Mouse (Mus musculus): ENCODE measurements at regions not wholly inside any gene's neighbourhood (a gene's known extent, or its start where the extent isn't known, plus 50 kb on each side); places are given as distances from the start of the nearest gene placed in this dataset.

DNA sequence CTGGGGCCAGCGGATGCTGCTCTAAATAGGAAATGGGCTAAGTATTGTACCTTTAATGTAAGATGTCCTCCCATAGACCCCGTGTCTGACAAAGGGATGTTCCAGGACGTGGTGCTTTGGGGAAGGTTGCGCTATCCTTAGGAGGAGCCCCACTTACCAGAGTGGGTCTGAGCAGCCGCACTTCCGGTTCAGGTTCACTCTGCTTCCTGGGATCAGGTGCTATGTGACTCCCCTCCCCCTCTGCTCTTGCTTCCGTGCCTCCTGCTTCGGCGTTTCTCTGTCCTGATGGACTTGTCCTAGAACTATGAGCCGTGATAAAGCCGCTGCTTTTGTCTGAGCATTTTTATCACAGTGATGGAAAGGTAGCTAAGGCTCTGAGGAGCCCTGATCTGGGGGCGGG lies 57.4 kb upstream of the Hs6st1 start:
- Histone ChIP-seq H3K27me3 (ENCODE audit: control insufficient read depth) (no peaks in the 10 kb centered on the region), H3K36me3 (ENCODE audit: control insufficient read depth) (no peaks in the 10 kb centered on the region), H3K4me1 (ENCODE audit: control insufficient read depth) (no peaks in the 10 kb centered on the region), H3K9me3 (ENCODE audit: control insufficient read depth, low read length) (0 out of 2 replicates have a peak, but pooled peaks cover 2% of the 10 kb centered on the region), H3K4me3 (replicated peaks) (no peak overlapping the region)
- no peak for TF ChIP-seq TAL1 (IDR thresholded peaks at IDR 0.05; ENCODE audit: low read length)
- no peak for TF ChIP-seq GATA1 (IDR thresholded peaks at IDR 0.05; ENCODE audit: low read length)

DNA sequence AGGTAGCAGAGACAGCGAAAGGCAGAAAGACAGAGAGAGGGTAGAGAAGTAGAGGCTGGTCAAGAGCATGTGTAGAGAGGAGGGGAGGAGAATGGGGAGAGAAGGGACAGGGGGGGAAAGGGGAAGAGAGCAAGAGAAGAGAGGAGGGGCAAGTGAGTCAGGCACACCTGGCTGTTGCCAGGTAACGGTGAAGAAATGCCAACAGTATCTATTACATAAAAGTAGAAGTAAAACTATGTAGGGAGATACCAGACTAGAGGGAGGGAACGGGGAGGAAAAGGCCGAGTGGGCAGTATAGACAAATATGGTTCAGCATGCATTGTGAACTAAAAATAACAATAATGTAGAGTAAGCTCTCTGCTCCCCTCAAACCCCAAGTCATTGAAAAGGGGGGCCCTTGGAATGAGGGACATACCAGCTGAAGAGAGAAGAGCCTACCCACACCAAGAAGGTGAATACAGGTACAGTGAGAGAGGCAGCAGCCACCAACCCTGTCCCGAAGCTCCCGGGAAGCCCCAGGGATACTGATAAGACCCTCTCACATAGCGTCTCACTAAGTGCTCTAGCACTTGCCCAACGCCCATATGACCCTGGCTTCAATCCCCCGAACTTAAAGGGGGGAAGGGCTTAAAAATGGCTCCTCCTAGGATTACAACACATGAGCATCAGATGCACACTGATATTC lies 56.0 kb upstream of the Hs6st1 start:
- 0 out of 2 replicates have a peak, but pooled peaks cover 2% of the 10 kb centered on the region for H3K9me3 ChIP-seq (ENCODE audit: control insufficient read depth, low read length)
- no peaks in the 10 kb centered on the region for H3K4me1 ChIP-seq (ENCODE audit: control insufficient read depth)
- no peaks in the 10 kb centered on the region for H3K27me3 ChIP-seq (ENCODE audit: control insufficient read depth)
- H3K4me3 ChIP-seq (replicated peaks): no peak overlapping the region
- H3K36me3 ChIP-seq (ENCODE audit: control insufficient read depth): no peaks in the 10 kb centered on the region
- no peak for TF ChIP-seq GATA1 (IDR thresholded peaks at IDR 0.05; ENCODE audit: low read length)
- no peak for TF ChIP-seq TAL1 (IDR thresholded peaks at IDR 0.05; ENCODE audit: low read length)

DNA sequence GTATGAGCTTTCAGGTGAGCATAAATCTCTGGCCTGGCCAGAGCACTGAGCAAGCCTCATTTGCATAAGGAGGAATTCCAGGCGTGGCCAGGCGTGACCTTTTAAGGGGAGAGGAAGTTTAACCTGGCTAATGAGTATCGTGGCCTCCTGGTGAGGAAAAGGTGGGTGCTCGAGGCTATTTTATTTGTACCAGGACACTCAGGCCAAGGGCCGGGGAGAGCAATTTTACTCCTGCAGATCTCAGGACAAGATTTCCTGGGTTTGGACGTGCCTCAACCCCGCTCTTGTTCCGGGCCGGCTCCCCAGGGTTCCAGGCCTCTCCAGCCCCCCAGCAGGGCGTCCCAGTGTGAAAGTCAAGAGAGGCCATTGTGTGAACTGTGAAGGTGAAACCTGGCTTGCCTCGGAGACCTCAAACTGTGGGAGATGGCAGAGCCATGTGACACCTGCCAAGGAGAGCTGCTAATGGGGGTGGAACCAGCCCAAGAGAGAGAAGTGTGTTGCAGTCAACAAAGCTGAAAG lies 54.3 kb upstream of the Hs6st1 start:
- no peak for TF ChIP-seq GATA1 (IDR thresholded peaks at IDR 0.05; ENCODE audit: low read length)
- no peak for TF ChIP-seq TAL1 (IDR thresholded peaks at IDR 0.05; ENCODE audit: low read length)
- Histone ChIP-seq H3K9me3 (ENCODE audit: control insufficient read depth, low read length) (0 out of 2 replicates have a peak, but pooled peaks cover 2% of the 10 kb centered on the region), H3K27me3 (ENCODE audit: control insufficient read depth) (no peaks in the 10 kb centered on the region), H3K4me1 (ENCODE audit: control insufficient read depth) (no peaks in the 10 kb centered on the region), H3K4me3 (replicated peaks) (no peak overlapping the region), H3K36me3 (ENCODE audit: control insufficient read depth) (no peaks in the 10 kb centered on the region)

DNA sequence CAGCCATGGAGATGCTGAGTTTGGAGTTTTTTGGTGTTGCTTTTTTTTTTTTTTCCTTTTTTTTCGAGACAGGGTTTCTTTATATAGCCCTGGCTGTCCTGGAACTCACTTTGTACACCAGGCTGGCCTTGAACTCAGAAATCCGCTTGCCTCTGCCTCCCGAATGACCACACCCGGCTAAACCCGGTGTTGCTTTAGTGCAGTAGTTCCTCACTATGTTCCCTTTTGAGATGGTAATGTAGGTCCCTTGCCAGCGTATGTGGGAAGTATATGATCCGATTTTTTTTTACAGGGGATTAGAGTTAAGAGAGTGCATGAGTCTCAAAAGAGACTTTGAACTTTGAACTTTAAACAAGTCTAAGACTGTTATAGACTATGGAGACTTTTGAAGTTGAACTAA lies 53.8 kb upstream of the Hs6st1 start:
- Histone ChIP-seq H3K4me1 (ENCODE audit: control insufficient read depth) (no peaks in the 10 kb centered on the region), H3K27me3 (ENCODE audit: control insufficient read depth) (no peaks in the 10 kb centered on the region), H3K4me3 (replicated peaks) (no peak overlapping the region), H3K36me3 (ENCODE audit: control insufficient read depth) (no peaks in the 10 kb centered on the region), H3K9me3 (ENCODE audit: control insufficient read depth, low read length) (peaks cover 5% of the 10 kb centered on the region; the same call in 1 of the 2 replicates)
- TF ChIP-seq TAL1 (IDR thresholded peaks at IDR 0.05; ENCODE audit: low read length) (no peak), GATA1 (IDR thresholded peaks at IDR 0.05; ENCODE audit: low read length) (no peak)

DNA sequence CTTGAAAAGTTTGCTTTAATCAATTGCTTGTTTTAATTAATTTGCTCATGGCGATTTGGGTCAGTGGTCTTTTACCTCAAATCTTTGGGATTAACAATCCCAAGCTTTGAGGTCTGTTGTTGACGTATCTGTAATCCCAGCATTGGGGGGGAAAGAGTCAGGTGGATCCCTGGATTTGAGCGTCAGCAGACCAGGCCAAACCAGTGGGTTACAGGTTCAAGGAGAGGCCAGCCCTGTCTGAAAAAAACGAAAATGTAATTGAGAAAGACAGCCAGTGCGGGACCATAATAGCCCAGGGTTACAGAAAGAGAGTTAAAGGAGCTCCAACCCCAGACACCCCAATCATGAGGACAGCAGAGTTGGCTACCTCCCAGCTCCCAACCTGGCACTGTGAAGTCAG lies 53.0 kb upstream of the Hs6st1 start:
- Histone ChIP-seq H3K4me1 (ENCODE audit: control insufficient read depth) (no peaks in the 10 kb centered on the region), H3K9me3 (ENCODE audit: control insufficient read depth, low read length) (peaks cover 5% of the 10 kb centered on the region; the same call in 1 of the 2 replicates), H3K27me3 (ENCODE audit: control insufficient read depth) (no peaks in the 10 kb centered on the region), H3K4me3 (replicated peaks) (no peak overlapping the region), H3K36me3 (ENCODE audit: control insufficient read depth) (no peaks in the 10 kb centered on the region)
- no peak for TF ChIP-seq GATA1 (IDR thresholded peaks at IDR 0.05; ENCODE audit: low read length)
- TF ChIP-seq TAL1 (IDR thresholded peaks at IDR 0.05; ENCODE audit: low read length): no peak

- Histone ChIP-seq H3K9me3 (ENCODE audit: control insufficient read depth, low read length) (peaks cover 4% of the 10 kb centered on the region; the same call in 1 of the 2 replicates), H3K27me3 (ENCODE audit: control insufficient read depth) (no peaks in the 10 kb centered on the region), H3K4me1 (ENCODE audit: control insufficient read depth) (no peaks in the 10 kb centered on the region), H3K4me3 (replicated peaks) (no peak overlapping the region), H3K36me3 (ENCODE audit: control insufficient read depth) (no peaks in the 10 kb centered on the region)
- no peak for TF ChIP-seq TAL1 (IDR thresholded peaks at IDR 0.05; ENCODE audit: low read length)
- no peak for TF ChIP-seq GATA1 (IDR thresholded peaks at IDR 0.05; ENCODE audit: low read length)
Measured at GRCm38 (mm10) chr1:36016566-36016965, 51.6 kb upstream of the Hs6st1 start.

DNA sequence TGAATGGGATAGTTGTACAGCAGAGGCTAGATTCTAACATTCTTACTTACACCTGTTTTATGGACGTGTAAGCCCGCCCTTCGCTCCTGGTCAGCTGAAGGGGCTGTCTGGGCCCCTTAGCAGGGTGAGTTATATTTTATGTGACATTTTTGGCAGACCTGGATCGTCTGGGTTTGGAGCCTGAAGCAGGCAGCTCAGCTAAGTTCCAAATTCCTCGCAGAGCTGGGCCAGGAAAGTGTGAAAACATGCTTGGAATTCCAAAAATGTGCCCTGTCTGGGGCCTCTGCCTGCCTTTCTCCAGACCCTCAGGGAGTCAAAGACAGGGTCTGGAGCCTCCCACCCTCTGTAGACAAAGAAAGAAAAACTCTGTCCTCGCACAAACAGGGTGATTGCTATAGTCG lies 51.1 kb upstream of the Hs6st1 start:
- H3K9me3 ChIP-seq (ENCODE audit: control insufficient read depth, low read length): peaks cover 4% of the 10 kb centered on the region; the same call in 1 of the 2 replicates
- H3K4me3 ChIP-seq (replicated peaks): no peak overlapping the region
- TF ChIP-seq TAL1 (IDR thresholded peaks at IDR 0.05; ENCODE audit: low read length): no peak
- no peak for TF ChIP-seq GATA1 (IDR thresholded peaks at IDR 0.05; ENCODE audit: low read length)
- H3K4me1 ChIP-seq (ENCODE audit: control insufficient read depth): no peaks in the 10 kb centered on the region
- H3K27me3 ChIP-seq (ENCODE audit: control insufficient read depth): no peaks in the 10 kb centered on the region
- H3K36me3 ChIP-seq (ENCODE audit: control insufficient read depth): no peaks in the 10 kb centered on the region

- Histone ChIP-seq H3K4me1 (ENCODE audit: control insufficient read depth) (no peaks in the 10 kb centered on the region), H3K27me3 (ENCODE audit: control insufficient read depth) (no peaks in the 10 kb centered on the region)
- TF ChIP-seq TAL1 (IDR thresholded peaks at IDR 0.05; ENCODE audit: low read length) (no peak), GATA1 (IDR thresholded peaks at IDR 0.05; ENCODE audit: low read length) (no peak)
Measured at GRCm38 (mm10) chr1:36017656-36018055, 50.5 kb upstream of the Hs6st1 start.

More at GRCm38 (mm10) chr1:36017656-36018055, 50.5 kb upstream of the Hs6st1 start:
- Histone ChIP-seq H3K9me3 (ENCODE audit: control insufficient read depth, low read length) (peaks cover 4% of the 10 kb centered on the region; the same call in 1 of the 2 replicates), H3K36me3 (ENCODE audit: control insufficient read depth) (no peaks in the 10 kb centered on the region), H3K4me3 (replicated peaks) (no peak overlapping the region)

Data from erythroblast, embryonic 14.5 days (primary cell).